Mouse (Mus musculus): ENCODE measurements around the gene Gbx1. TPM values are rescaled to one million over a fixed set of nuclear protein-coding genes. Genes with fewer than 3 reads are reported as not detected.

Gbx1 gene
- polyA plus RNA-seq, 1 experiment from 2014 or later: 0.02 TPM

DNA sequence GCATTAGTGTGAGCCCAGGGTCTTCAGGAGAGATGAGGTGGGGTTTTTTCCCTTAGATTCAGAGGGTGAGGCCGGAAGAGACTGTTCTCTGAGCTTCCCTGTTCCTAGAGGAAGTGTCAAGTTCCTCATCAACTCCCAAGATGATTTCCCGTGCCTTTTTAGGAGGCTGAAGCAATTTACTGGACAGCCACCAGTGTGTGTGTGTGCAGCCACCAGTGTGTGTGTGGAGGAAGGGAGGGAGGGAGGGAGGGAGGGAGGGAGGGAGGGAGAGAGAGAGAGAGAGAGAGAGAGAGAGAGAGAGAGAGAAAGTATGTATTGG, 73.1 kb downstream of the Gbx1 start:
- no peak for DNase-seq (ENCODE audit: low spot score)
- peak overlapping the region; percentile 97 for H3K4me2 ChIP-seq (replicated peaks; ENCODE audit: low read depth)
- H3K9me3 ChIP-seq (ENCODE audit: control insufficient read depth, low read length): no peaks in the 10 kb centered on the region
- peak overlapping the region; percentile 35; the same call in 1 of the 2 replicates for H3K27ac ChIP-seq (replicated peaks)
- TF ChIP-seq CTCF (IDR thresholded peaks at IDR 0.05; ENCODE audit: low read depth): no peak
- TF ChIP-seq EP300 (optimal IDR thresholded peaks at IDR 0.05): no peak
- H3K9ac ChIP-seq (ENCODE audit: low read length): 0 out of 2 replicates have a peak overlapping the region, but pooled peaks have one; percentile 23
- no peaks in the 10 kb centered on the region; the same call in 1 of the 2 replicates for H3K4me1 ChIP-seq (replicated peaks; ENCODE audit: control insufficient read depth, insufficient read depth)
- H3K36me3 ChIP-seq (ENCODE audit: control insufficient read depth, insufficient read depth, low read length): no peaks in the 10 kb centered on the region
- WGBS: 9% methylated on average over 2 of the region's 2 CpGs
- ATAC-seq (ENCODE audit: low FRiP score, low TSS enrichment): no peak
- H3K27me3 ChIP-seq (ENCODE audit: control insufficient read depth, insufficient read depth, low read length): no peaks in the 10 kb centered on the region
- H3K4me3 ChIP-seq (ENCODE audit: low read depth, low read length): no peak overlapping the region; the same call in 1 of the 2 replicates

DNA sequence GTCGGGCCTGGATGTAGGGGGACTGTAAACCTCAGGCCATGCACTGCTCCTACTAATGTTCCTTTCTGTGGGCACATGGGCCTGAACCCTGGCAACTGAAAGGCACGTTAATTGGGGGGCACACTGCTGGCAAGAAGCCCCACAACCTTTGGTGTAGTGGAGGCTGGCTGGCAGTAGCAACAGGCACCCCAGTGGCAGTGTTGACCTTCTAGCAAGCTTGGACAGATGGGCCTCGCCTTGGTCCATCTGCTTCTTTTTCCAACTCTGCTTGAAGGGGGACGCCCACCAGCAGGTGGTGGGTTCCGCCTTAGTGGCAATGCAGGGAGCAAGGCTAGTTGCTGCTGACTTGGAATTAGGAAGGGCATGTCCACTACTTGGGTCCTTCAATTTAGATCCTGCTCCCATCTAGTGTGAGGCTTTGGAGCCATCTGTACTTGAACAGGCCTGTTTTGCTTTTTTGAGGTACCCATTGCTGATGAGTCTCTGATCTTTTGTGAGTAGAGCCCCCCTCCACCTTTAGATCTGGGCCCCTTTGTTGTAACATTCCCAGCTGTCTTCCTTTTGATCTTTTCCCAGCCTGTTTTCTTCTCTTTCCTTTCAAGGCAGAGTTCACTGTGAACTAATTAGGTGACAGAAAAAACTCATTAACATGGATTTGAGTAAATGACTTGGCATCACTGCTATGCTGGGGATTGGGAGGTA, 73.6 kb downstream of the Gbx1 start:
- Histone ChIP-seq H3K4me3 (ENCODE audit: low read depth, low read length) (peak overlapping the region; percentile 79), H3K4me2 (replicated peaks; ENCODE audit: low read depth) (peak overlapping the region; percentile 97), H3K27me3 (ENCODE audit: control insufficient read depth, insufficient read depth, low read length) (no peaks in the 10 kb centered on the region), H3K36me3 (ENCODE audit: control insufficient read depth, insufficient read depth, low read length) (no peaks in the 10 kb centered on the region), H3K9me3 (ENCODE audit: control insufficient read depth, low read length) (no peaks in the 10 kb centered on the region), H3K4me1 (replicated peaks; ENCODE audit: control insufficient read depth, insufficient read depth) (no peaks in the 10 kb centered on the region; the same call in 1 of the 2 replicates), H3K9ac (ENCODE audit: low read length) (peak overlapping the region; percentile 85), H3K27ac (replicated peaks) (peak overlapping the region; percentile 40; the same call in 1 of the 2 replicates)
- no peak for DNase-seq (ENCODE audit: low spot score)
- 19% methylated on average over 5 of the region's 5 CpGs for WGBS
- TF ChIP-seq CTCF (IDR thresholded peaks at IDR 0.05; ENCODE audit: low read depth) (0 out of 2 replicates have a peak, but pooled peaks have one; percentile 3), EP300 (optimal IDR thresholded peaks at IDR 0.05) (no peak)
- ATAC-seq (ENCODE audit: low FRiP score, low TSS enrichment): no peak

Other genes starting within 250 kb of the Gbx1 start
- 3.7 and 3.8 TPM in 2 replicates for gene Kcnh2, start 175.6 kb downstream of the Gbx1 start, polyA plus RNA-seq (2015; fragmentation: Nextera tagmentation; extraction: Ambion mirVana)
- 3.1 and 3.2 TPM in 2 replicates for gene Nos3, start 162.4 kb downstream of the Gbx1 start, polyA plus RNA-seq (2015; fragmentation: Nextera tagmentation; extraction: Ambion mirVana)
- gene Atg9b, start 135.1 kb downstream of the Gbx1 start, polyA plus RNA-seq (2015; fragmentation: Nextera tagmentation; extraction: Ambion mirVana): 4.1 and 5.8 TPM in 2 replicates
- 29.3 and 30.2 TPM in 2 replicates for gene Abcb8, start 133.5 kb downstream of the Gbx1 start, polyA plus RNA-seq (2015; fragmentation: Nextera tagmentation; extraction: Ambion mirVana)
- 0.10 TPM in 1 of 2 replicates, not detected in the other for gene Asic3, start 113.8 kb downstream of the Gbx1 start, polyA plus RNA-seq (2015; fragmentation: Nextera tagmentation; extraction: Ambion mirVana)
- gene Cdk5, start 103.7 kb downstream of the Gbx1 start, polyA plus RNA-seq (2015; fragmentation: Nextera tagmentation; extraction: Ambion mirVana): 29.3 and 30.5 TPM in 2 replicates
- gene Slc4a2, start 103.4 kb downstream of the Gbx1 start, polyA plus RNA-seq (2015; fragmentation: Nextera tagmentation; extraction: Ambion mirVana): 34.3 and 37.8 TPM in 2 replicates
- gene Fastk, start 81.9 kb downstream of the Gbx1 start, polyA plus RNA-seq (2015; fragmentation: Nextera tagmentation; extraction: Ambion mirVana): 66.6 and 67.9 TPM in 2 replicates
- gene Tmub1, start 79.3 kb downstream of the Gbx1 start, polyA plus RNA-seq (2015; fragmentation: Nextera tagmentation; extraction: Ambion mirVana): 20.9 and 21.1 TPM in 2 replicates
- gene Agap3, start 75.0 kb downstream of the Gbx1 start, polyA plus RNA-seq (2015; fragmentation: Nextera tagmentation; extraction: Ambion mirVana): 21.9 and 26.5 TPM in 2 replicates
- 0.21 and 0.25 TPM in 2 replicates for gene Asb10, start 13.8 kb upstream of the Gbx1 start, polyA plus RNA-seq (2015; fragmentation: Nextera tagmentation; extraction: Ambion mirVana)
- gene 4931409K22Rik, start 29.6 kb upstream of the Gbx1 start, polyA plus RNA-seq (2015; fragmentation: Nextera tagmentation; extraction: Ambion mirVana): 0.08 TPM in 1 of 2 replicates, not detected in the other
- gene Abcf2, start 50.3 kb upstream of the Gbx1 start, polyA plus RNA-seq (2015; fragmentation: Nextera tagmentation; extraction: Ambion mirVana): 45.2 and 45.3 TPM in 2 replicates
- gene Chpf2, start 59.5 kb upstream of the Gbx1 start, polyA plus RNA-seq (2015; fragmentation: Nextera tagmentation; extraction: Ambion mirVana): 18.2 and 19.2 TPM in 2 replicates
- gene Smarcd3, start 97.2 kb upstream of the Gbx1 start, polyA plus RNA-seq (2015; fragmentation: Nextera tagmentation; extraction: Ambion mirVana): 13.3 and 17.8 TPM in 2 replicates
- 18.5 and 20.4 TPM in 2 replicates for gene Nub1, start 158.3 kb upstream of the Gbx1 start, polyA plus RNA-seq (2015; fragmentation: Nextera tagmentation; extraction: Ambion mirVana)
- 2.7 and 3.3 TPM in 2 replicates for gene Wdr86, start 203.5 kb upstream of the Gbx1 start, polyA plus RNA-seq (2015; fragmentation: Nextera tagmentation; extraction: Ambion mirVana)
- gene Crygn, start 230.8 kb upstream of the Gbx1 start, polyA plus RNA-seq (2015; fragmentation: Nextera tagmentation; extraction: Ambion mirVana): 2.5 and 3.0 TPM in 2 replicates

Measured in stomach, postnatal 0 days (tissue).